Mouse (Mus musculus) liver, embryonic 12.5 days (tissue): ENCODE results near the gene Olfr764-ps1. TPM values are rescaled to one million over a fixed set of nuclear protein-coding genes. Genes with fewer than 3 reads are reported as not detected.
"Not testable (repeated sequence)": the region's sequence is repeated elsewhere in the genome, so short reads cannot be mapped to it uniquely, and the experiment has no call there.

Experiments
- ATAC-seq: fragments of 200-750 bp; cut with Nextera tagmentation; 2 replicates; pipeline ENCODE4 v1.8.0; 2017; ENCODE audit warnings: moderate number of reproducible peaks, mild to moderate bottlenecking, moderate library complexity
- H3K27ac ChIP-seq: fragments of 300-500 bp; sonication (generic); 2 replicates; pipeline ENCODE4 v1.5.1; 2016; ENCODE audit warnings: mild to moderate bottlenecking
- H3K27me3 ChIP-seq: fragments of 300-500 bp; sonication (generic); replicated peaks from 2 replicates; pipeline ENCODE4 v1.6.1; 2016; ENCODE audit warnings: mild to moderate bottlenecking, moderate library complexity
- H3K36me3 ChIP-seq: fragments of 300-500 bp; sonication (generic); 2 replicates; pipeline ENCODE4 v1.6.1; 2016; ENCODE audit warnings: mild to moderate bottlenecking, moderate library complexity
- H3K4me1 ChIP-seq: fragments of 300-500 bp; sonication (generic); 2 replicates; pipeline ENCODE4 v1.6.1; 2016
- H3K4me2 ChIP-seq: fragments of 300-500 bp; sonication (generic); 2 replicates; pipeline ENCODE4 v1.6.1; 2016; ENCODE audit warnings: mild to moderate bottlenecking, moderate library complexity
- H3K4me3 ChIP-seq: fragments of 300-500 bp; sonication (generic); 2 replicates; pipeline ENCODE4 v1.5.1; 2016; ENCODE audit warnings: mild to moderate bottlenecking, moderate library complexity
- H3K9ac ChIP-seq: fragments of 300-500 bp; sonication (generic); 2 replicates; pipeline ENCODE4 v1.6.1; 2016; ENCODE audit warnings: mild to moderate bottlenecking, moderate library complexity
- H3K9me3 ChIP-seq: fragments of 300-500 bp; sonication (generic); replicated peaks from 2 replicates; pipeline ENCODE4 v1.6.1; 2016; ENCODE audit warnings: mild to moderate bottlenecking, moderate library complexity
- WGBS: fragments of 180-500 bp; shearing (Covaris S2); methylation state at CpG from one replicate; pipeline ENCODE4 v1.1.7; 2016; ENCODE audit not compliant: insufficient replicate concordance; 5-methylcytosine and 5-hydroxymethylcytosine counted together
- polyA plus RNA-seq: library from polyadenylated mRNA; unstranded; fragments of >200 nt; fragmentation: Nextera tagmentation; extraction: Ambion mirVana; gene quantifications from 2 replicates; pipeline ENCODE4 v1.2.1, GENCODE M21; 2016

Olfr764-ps1 gene
- not detected in 2 replicates for polyA plus RNA-seq

DNA sequence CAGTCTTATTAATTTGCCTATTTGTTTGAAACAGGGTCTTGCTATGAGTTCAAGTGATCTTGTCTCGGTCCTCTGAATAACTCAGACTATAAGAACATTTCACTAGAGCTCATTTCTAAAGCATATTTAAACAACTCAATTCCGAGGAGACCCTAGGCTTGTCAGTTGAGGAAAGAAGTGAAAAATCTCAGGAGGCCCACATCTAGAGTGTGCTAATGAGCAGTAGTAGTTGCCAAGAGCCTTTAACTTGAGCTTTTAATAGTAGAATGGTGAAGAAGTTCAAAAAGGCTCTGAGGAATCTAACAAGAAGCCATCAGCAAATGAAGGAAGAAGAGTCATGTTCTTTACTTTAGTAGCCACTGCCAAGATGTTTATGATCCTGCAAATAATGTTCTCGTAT is at the start of gene Olfr764-ps1:
TSS of gene Olfr764-ps1 (minus strand) at position 101 of the 400 bp plus-strand sequence.
- H3K4me1 ChIP-seq = no peaks in the 10 kb centered on the region
- no peaks in the 10 kb centered on the region for H3K27me3 ChIP-seq
- no peaks in the 10 kb centered on the region for H3K36me3 ChIP-seq
- ATAC-seq = no peak
- H3K9ac ChIP-seq = no peak within 1 kb of the TSS
- H3K4me3 ChIP-seq = no peak within 1 kb of the TSS
- no peaks in the 10 kb centered on the region for H3K9me3 ChIP-seq
- 52% methylated on average over 3 of the region's 3 CpGs for WGBS
- no peak within 1 kb of the TSS for H3K27ac ChIP-seq
- no peak within 1 kb of the TSS for H3K4me2 ChIP-seq

DNA sequence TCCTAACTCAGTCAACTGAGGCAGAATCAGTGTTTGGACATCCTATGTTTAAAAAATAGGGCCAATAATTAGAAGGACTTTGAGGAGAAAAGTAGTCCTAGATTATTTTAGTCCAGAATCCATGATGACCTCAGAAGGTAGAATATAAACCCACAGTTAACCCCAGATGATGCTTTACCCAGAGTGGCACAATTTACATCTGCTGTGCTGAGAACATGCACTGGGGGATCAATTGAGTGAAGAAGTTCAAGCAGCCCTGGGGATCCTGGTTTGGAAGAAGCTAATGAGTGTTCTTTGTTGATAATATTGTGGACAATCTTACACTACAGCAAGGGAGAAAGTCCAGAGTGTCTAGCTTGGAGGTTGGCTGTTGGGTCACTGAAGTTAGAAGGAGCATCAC is 43.1 kb upstream of the Olfr764-ps1 start, which contains the start of gene Olfr767:
TSS of gene Olfr767 (minus strand) at position 101 of the 400 bp plus-strand sequence.
- H3K36me3 ChIP-seq, H3K9me3 ChIP-seq, H3K4me1 ChIP-seq, H3K27me3 ChIP-seq, H3K27ac ChIP-seq, H3K4me2 ChIP-seq, ATAC-seq, H3K9ac ChIP-seq, H3K4me3 ChIP-seq: not testable (repeated sequence)

DNA sequence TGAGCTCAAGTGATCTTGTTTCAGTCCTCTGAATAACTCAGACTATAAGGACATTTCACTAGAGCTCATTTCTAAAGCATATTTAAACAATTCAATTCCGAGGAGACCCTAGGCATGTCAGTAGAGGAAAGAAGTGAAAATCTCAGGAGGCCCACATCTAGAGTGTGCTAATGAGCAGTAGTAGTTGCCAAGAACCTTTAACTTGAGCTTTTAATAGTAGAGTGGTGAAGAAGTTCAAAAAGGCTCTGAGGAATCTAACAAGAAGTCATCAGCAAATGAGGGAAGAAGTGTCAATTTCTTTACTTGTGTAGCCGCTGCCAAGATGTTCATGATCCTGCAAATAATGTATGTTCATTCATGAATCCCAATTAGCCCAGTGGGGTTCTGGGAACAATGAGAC is 29.2 kb upstream of the Olfr764-ps1 start, which contains the start of gene Olfr766-ps1:
TSS of gene Olfr766-ps1 (minus strand) at position 101 of the 400 bp plus-strand sequence.
- Histone ChIP-seq H3K27ac (no peak within 1 kb of the TSS), H3K9me3 (no peaks in the 10 kb centered on the region), H3K4me2 (no peak within 1 kb of the TSS), H3K4me3 (no peak within 1 kb of the TSS), H3K9ac (no peak within 1 kb of the TSS), H3K27me3 (no peaks in the 10 kb centered on the region), H3K36me3 (no peaks in the 10 kb centered on the region), H3K4me1 (no peaks in the 10 kb centered on the region)
- WGBS = 61% methylated on average over 2 of the region's 2 CpGs
- no peak for ATAC-seq

DNA sequence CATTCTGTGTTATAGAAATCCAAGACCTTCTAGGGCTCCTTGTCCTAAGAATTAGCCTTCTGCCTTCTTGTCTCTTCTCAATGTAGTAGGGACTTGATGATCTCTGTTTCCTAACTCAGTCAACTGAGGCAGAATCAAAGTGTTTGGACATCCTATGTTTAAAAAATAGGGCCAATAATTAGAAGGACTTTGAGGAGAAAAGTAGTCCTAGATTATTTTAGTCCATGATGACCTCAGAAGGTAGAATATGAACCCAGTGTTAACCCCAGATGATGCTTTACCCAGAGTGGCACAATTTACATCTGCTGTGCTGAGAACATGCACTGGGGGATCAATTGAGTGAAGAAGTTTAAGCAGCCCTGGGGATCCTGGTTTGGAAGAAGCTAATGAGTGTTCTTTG is 10.2 kb upstream of the Olfr764-ps1 start, which contains the start of gene Olfr765:
TSS of gene Olfr765 (minus strand) at position 101 of the 400 bp plus-strand sequence.
- not testable (repeated sequence) for H3K4me1 ChIP-seq, H3K9me3 ChIP-seq, H3K27ac ChIP-seq, H3K9ac ChIP-seq, H3K27me3 ChIP-seq, H3K4me2 ChIP-seq, H3K36me3 ChIP-seq, ATAC-seq, H3K4me3 ChIP-seq

DNA sequence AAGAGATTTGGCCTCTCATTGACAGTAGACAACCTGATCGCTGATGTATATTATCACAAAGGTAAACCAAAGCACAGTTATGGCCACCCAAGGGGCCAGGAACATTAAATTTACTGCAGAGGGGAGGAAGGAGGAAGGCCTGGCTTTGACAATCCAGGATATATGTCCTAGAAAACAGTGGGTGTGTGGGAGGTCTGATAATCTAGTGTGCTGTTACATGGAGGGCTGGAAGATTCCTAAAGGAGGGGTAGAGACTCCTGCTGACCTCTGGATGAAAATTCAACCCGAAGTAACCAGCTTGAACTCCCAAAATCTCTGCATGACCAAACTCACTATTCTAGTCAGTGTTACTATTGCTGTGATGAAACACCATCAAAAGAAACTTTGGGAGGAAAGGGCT is 11.4 kb downstream of the Olfr764-ps1 start:
- H3K36me3 ChIP-seq = no peaks in the 10 kb centered on the region
- H3K4me2 ChIP-seq = no peak overlapping the region
- no peak overlapping the region for H3K4me3 ChIP-seq
- no peak for ATAC-seq
- H3K4me1 ChIP-seq = no peaks in the 10 kb centered on the region
- H3K9me3 ChIP-seq = no peaks in the 10 kb centered on the region
- no peak overlapping the region for H3K9ac ChIP-seq
- H3K27ac ChIP-seq = no peak overlapping the region
- no peaks in the 10 kb centered on the region for H3K27me3 ChIP-seq
- 64% methylated on average over 2 of the region's 2 CpGs for WGBS

DNA sequence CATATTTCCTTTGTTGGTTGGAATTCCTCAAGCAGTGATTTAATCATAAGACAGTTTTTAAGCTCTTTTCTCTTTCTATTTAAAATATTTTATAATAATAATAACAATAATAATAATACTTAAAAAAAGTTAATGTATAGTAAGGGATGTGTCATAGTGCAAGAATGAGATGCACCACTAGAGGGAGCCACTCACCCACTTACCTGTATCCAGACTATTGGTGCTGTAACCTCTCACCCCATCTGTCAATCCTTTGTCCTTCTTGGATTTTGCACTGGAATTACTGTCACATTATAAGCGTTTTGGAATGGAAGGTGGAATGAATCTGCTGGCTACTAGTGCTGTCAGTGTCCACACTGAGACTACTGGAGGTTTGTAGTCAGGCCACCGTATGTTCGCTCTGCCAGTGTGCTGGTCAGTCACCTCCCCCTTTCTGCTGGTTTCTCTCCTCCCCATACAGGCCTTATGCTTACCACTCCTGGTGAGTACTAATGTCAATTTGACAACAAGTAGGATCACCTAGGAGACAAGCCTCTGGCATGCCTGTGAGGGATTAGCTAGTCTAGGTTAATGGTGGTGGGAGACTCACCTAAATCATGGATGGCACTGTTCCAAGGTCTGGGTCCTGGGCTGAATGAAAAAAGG is 13.6 kb downstream of the Olfr764-ps1 start:
- H3K4me2 ChIP-seq = no peak overlapping the region
- no peak for ATAC-seq
- 59% methylated on average over 3 of the region's 3 CpGs for WGBS
- H3K4me3 ChIP-seq = no peak overlapping the region
- no peak overlapping the region for H3K9ac ChIP-seq
- H3K27ac ChIP-seq = no peak overlapping the region
- H3K36me3 ChIP-seq = no peaks in the 10 kb centered on the region
- no peaks in the 10 kb centered on the region for H3K27me3 ChIP-seq
- no peaks in the 10 kb centered on the region for H3K4me1 ChIP-seq
- no peaks in the 10 kb centered on the region; the same call in 1 of the 2 replicates for H3K9me3 ChIP-seq

DNA sequence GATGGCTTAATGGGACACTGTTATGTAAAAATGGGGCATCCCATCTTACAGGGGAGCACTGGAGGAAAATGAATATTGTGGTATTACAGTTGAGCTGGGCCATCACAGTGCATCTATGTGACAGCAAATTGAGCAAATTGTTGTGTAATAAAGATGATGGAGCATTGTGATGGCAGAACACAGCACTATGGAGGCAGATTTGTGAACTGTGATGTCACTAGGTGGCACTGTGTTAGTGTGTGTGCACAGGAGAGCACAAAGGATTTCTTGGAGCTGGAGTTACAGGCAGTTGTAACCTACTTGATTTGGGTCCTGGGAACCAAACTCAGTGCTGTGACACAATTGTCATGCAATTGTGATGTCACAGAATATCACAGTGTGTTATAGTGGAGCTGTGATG is 16.4 kb downstream of the Olfr764-ps1 start:
- H3K27ac ChIP-seq = no peak overlapping the region
- H3K27me3 ChIP-seq = no peaks in the 10 kb centered on the region
- no peak overlapping the region for H3K4me2 ChIP-seq
- H3K4me3 ChIP-seq = no peak overlapping the region
- no peak for ATAC-seq
- H3K9me3 ChIP-seq = no peaks in the 10 kb centered on the region; the same call in 1 of the 2 replicates
- no peak overlapping the region for H3K9ac ChIP-seq
- no peaks in the 10 kb centered on the region for H3K36me3 ChIP-seq
- H3K4me1 ChIP-seq = no peaks in the 10 kb centered on the region

DNA sequence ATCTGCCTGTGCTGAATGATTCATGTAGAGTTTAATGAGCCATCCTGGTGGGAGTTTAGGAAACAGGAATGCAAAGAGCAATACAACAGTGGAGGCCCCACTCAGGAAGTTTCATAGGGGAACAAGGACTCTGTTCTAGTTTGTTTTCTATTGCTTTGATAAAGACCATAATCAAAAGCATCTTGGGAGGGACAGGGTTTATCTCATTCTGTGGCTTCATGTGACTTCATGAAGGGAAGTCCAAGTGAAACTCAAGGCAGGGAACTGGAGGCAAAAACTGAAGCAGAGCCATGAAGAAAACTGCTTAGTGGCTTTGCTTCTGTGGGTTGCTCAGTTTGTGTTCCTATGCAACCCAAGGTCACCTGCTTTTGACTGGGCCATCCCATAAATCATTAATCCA is 25.2 kb downstream of the Olfr764-ps1 start:
- Histone ChIP-seq H3K4me2 (no peak overlapping the region), H3K9ac (no peak overlapping the region), H3K9me3 (no peaks in the 10 kb centered on the region), H3K27ac (no peak overlapping the region), H3K4me3 (no peak overlapping the region), H3K4me1 (no peaks in the 10 kb centered on the region), H3K36me3 (no peaks in the 10 kb centered on the region), H3K27me3 (no peaks in the 10 kb centered on the region)
- ATAC-seq = no peak

DNA sequence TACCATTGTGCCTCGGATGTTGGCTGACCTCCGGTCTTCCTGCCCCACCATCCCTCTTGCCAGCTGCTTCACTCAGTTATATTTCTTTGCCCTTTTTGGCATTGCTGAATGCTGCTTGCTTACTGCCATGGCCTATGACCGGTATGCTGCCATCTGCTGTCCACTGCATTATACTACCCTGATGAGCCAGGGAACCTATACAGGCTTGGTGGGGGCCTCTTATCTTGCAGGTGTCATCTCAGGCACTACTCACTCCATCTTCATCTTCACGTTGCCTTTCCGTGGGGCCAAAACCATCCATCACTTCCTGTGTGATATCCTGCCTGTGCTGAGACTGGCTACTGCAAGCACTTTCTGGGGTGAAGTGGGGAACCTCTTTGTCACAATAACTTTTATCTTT is 28.2 kb downstream of the Olfr764-ps1 start:
- not testable (repeated sequence) for H3K4me1 ChIP-seq, H3K9me3 ChIP-seq, H3K4me3 ChIP-seq, H3K27me3 ChIP-seq, H3K4me2 ChIP-seq, H3K9ac ChIP-seq, H3K27ac ChIP-seq, H3K36me3 ChIP-seq
- 0 out of 2 replicates have a peak, but pooled peaks have one; percentile 37 for ATAC-seq
- WGBS = 42% methylated on average over 2 of the region's 5 CpGs

DNA sequence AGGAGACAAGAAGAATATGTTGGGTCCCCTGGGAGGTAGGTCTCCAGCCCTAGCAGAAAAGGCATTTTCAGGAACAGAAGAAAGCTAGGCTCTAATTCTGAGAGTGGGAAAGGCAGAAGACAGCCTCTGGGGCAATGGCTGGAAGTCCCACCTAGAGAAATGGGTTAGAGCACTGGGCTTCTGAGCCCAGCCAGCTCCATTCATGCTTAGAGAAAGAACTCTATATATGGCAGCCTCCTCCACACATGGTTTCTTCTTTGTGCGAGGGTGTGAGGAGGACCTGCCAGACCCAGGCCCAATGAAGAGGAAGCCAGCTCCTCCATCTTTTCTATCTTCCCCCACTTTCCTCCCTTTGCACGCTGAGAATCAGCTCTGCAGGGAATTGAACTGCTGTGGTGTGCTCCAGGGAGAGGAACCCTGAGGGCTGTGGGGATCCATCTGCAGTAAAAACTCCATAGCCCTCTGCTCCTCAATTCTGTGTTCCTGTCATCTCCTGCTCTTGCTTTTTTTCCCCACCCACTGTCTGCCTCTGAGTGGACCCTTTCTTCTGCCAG is 29.3 kb downstream of the Olfr764-ps1 start, which contains the start of gene Olfr763:
TSS of gene Olfr763 (plus strand) at position 504 of the 554 bp plus-strand sequence.
- Histone ChIP-seq H3K4me2 (no peak within 1 kb of the TSS), H3K9ac (no peak within 1 kb of the TSS), H3K36me3 (no peaks in the 10 kb centered on the region), H3K4me1 (no peaks in the 10 kb centered on the region), H3K27ac (no peak within 1 kb of the TSS), H3K27me3 (no peaks in the 10 kb centered on the region), H3K4me3 (no peak within 1 kb of the TSS), H3K9me3 (no peaks in the 10 kb centered on the region)
- WGBS = 42% methylated on average over 2 of the region's 2 CpGs
- no peak for ATAC-seq

DNA sequence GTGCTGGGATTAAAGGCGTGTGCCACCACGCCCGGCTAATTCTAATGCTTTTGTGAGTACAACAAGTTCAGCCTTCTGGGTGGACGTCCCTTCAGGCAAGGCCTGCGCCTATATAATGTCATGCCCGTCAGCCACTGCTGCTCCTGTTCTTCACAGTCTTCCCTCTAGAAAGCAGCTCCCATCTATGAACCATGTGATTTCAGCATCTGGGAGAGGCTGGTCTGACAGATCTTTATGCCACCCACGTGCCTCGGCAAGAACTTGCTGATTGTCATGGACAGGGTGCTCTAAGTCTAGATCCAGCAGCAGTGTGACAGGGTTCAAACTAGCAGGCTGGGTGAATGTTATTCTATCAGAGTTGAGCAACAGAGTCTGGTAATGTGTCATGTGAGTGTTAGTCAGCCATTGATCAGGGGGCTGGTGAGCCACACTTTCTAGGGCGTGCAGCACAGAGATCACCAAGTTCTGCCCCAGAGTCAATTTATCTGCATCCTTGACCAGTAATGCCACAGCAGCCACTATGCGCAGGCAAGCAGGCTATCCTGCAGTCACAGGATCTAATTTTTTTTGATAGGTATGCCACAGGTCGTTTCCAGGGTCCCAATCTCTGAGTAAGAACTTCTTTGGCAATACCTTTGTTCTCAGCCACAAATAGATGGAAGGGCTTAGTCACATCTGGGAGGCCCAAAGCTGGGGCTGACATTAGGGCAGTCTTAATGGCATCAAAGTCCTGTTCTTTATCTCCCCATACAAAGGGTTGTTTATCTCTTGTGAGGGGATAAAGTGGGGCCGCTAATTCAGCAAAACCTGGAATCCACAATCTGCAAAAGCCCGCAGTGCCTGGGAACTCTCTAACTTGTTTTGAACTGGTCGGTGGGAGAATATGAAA is 35.4 kb downstream of the Olfr764-ps1 start:
- H3K27ac ChIP-seq = no peak overlapping the region
- H3K4me1 ChIP-seq = no peaks in the 10 kb centered on the region
- 61% methylated on average over 14 of the region's 14 CpGs for WGBS
- no peak for ATAC-seq
- H3K4me2 ChIP-seq = no peak overlapping the region
- no peaks in the 10 kb centered on the region for H3K9me3 ChIP-seq
- no peak overlapping the region for H3K4me3 ChIP-seq
- H3K9ac ChIP-seq = no peak overlapping the region
- no peaks in the 10 kb centered on the region for H3K27me3 ChIP-seq
- no peaks in the 10 kb centered on the region for H3K36me3 ChIP-seq

DNA sequence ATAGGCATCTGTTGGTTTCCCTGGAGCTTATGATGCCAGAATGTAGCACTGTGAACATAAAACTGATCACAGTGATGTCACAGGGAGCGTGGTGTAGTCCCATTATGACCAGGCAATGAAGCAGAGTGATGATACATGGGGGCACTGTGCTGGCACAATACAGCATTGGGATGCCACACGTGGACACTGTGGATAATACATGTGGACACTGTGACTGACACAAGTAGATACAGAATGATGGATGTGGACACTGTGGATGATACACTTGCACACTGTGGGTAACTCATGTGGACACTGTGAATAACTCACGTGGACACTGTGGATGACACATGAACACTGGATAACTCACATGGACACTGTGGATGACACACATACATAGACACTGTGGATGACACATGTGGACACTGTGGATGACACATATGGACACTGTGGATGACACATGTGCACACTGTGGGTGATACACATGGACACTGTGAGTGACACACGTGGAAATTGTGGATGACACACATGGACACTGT is 43.1 kb downstream of the Olfr764-ps1 start:
- H3K4me3 ChIP-seq = no peak overlapping the region
- 38% methylated on average over 4 of the region's 4 CpGs for WGBS
- H3K4me2 ChIP-seq = no peak overlapping the region
- no peaks in the 10 kb centered on the region for H3K4me1 ChIP-seq
- 0 out of 2 replicates have a peak, but pooled peaks have one; percentile 37 for ATAC-seq
- no peaks in the 10 kb centered on the region for H3K27me3 ChIP-seq
- H3K9ac ChIP-seq = no peak overlapping the region
- H3K9me3 ChIP-seq = no peaks in the 10 kb centered on the region
- no peaks in the 10 kb centered on the region for H3K36me3 ChIP-seq
- no peak overlapping the region for H3K27ac ChIP-seq
